ENCODE assay signal across 13 mouse cellular contexts in genomic region chr3:21638886-21639285, GRCm38 (mm10).
DNase-seq lines count a peak whose midpoint lies in the region; ATAC-seq and TF ChIP-seq lines count a peak whose summit lies in the region.
"Had no signal": no experiment of that assay in that cellular context is flagged by ENCODE, and none has a peak within 500 bp of the region (broad histone marks: within the 10 kb centered on the region; RNA-seq: fewer than 3 reads in every experiment).

No protein-coding gene starts in this region.

- no peaks in the 10 kb centered on the region for H3K4me1 ChIP-seq in kidney, embryonic 16.5 days (ENCODE audit: insufficient read depth, low read length)
- H3K4me1 ChIP-seq in kidney, adult 2 months (ENCODE audit: control insufficient read depth, insufficient read depth, low read length): no peaks in the 10 kb centered on the region
- H3K4me1 ChIP-seq in cerebellum, adult 2 months (ENCODE audit: control insufficient read depth, insufficient read depth, low read length): peaks cover 11% of the 10 kb centered on the region; the same call in 1 of the 2 replicates
- peaks cover 5% of the 10 kb centered on the region for H3K4me1 ChIP-seq in stomach, embryonic 15.5 days
- peaks cover 5% of the 10 kb centered on the region; the same call in 1 of the 2 replicates for H3K4me1 ChIP-seq in lung, postnatal 0 days (ENCODE audit: insufficient read depth, low read depth, low read length)

- no peak for TF ChIP-seq CTCF in kidney, adult 2 months (conservative IDR thresholded peaks at IDR 0.05; ENCODE audit: insufficient read depth, insufficient read length, low read depth, low read length)
- TF ChIP-seq CTCF in cerebellum, adult 2 months (IDR thresholded peaks at IDR 0.05; ENCODE audit: borderline replicate concordance, insufficient read depth, low read depth, low read length): no peak
- no peak for TF ChIP-seq CTCF in lung, postnatal 0 days (IDR thresholded peaks at IDR 0.05)

- no peaks in the 10 kb centered on the region for H3K36me3 ChIP-seq in kidney, embryonic 16.5 days (ENCODE audit: insufficient read depth, low read length)
- no peaks in the 10 kb centered on the region for H3K36me3 ChIP-seq in kidney, adult 2 months (ENCODE audit: control insufficient read depth, insufficient read depth, low read length)
- no peaks in the 10 kb centered on the region for H3K36me3 ChIP-seq in stomach, embryonic 15.5 days
- H3K36me3 ChIP-seq in lung, postnatal 0 days (ENCODE audit: insufficient read depth, low read length): no peaks in the 10 kb centered on the region

- H3K4me2 ChIP-seq in kidney, embryonic 16.5 days (replicated peaks; ENCODE audit: low read depth, low read length): no peak overlapping the region
- no peak overlapping the region for H3K4me2 ChIP-seq in stomach, embryonic 15.5 days
- no peak overlapping the region for H3K4me2 ChIP-seq in lung, postnatal 0 days (replicated peaks; ENCODE audit: low read depth, low read length)
- H3K4me2 ChIP-seq: liver, embryonic 11.5 days had no signal

- no peak for DNase-seq in kidney, adult 2 months
- DNase-seq in cerebellum, adult 2 months: peak; percentile 56 to 75
- no peak for DNase-seq in testis, postnatal 14 days (ENCODE audit: low spot score)
- no peak for DNase-seq in lung, postnatal 0 days (ENCODE audit: low spot score)
- DNase-seq: heart, adult 11 months; heart, postnatal 4 days; right cerebral cortex, postnatal 14 days had no signal

- no peak for TF ChIP-seq POLR2A in kidney, adult 2 months (IDR thresholded peaks at IDR 0.05; ENCODE audit: low read depth, low read length)
- no peak for TF ChIP-seq POLR2A in cerebellum, adult 2 months (IDR thresholded peaks at IDR 0.05; ENCODE audit: borderline replicate concordance, insufficient read depth, low read length)

- no peak for ATAC-seq in kidney, embryonic 16.5 days (ENCODE audit: low FRiP score, low TSS enrichment)
- peak; percentile 74 for ATAC-seq in cerebellum, adult (ENCODE audit: insufficient number of reproducible peaks, low FRiP score, low TSS enrichment)
- ATAC-seq in stomach, embryonic 15.5 days (ENCODE audit: insufficient read depth, low FRiP score, low read depth): no peak
- ATAC-seq in lung, postnatal 0 days: no peak

- H3K9me3 ChIP-seq in kidney, embryonic 16.5 days (ENCODE audit: low read length): 0 out of 2 replicates have a peak, but pooled peaks cover 2% of the 10 kb centered on the region
- no peaks in the 10 kb centered on the region for H3K9me3 ChIP-seq in stomach, embryonic 15.5 days
- H3K9me3 ChIP-seq in lung, postnatal 0 days (ENCODE audit: low read length): no peaks in the 10 kb centered on the region

- no peak for TF ChIP-seq EP300 in lung, postnatal 0 days (IDR thresholded peaks at IDR 0.05)

- no peak overlapping the region for H3K4me3 ChIP-seq in kidney, embryonic 16.5 days (ENCODE audit: low read length)
- H3K4me3 ChIP-seq in kidney, adult 2 months (ENCODE audit: insufficient read depth, low read depth, low read length): no peak overlapping the region
- no peak overlapping the region for H3K4me3 ChIP-seq in cerebellum, adult 2 months (replicated peaks; ENCODE audit: insufficient read depth, low read depth, low read length)
- H3K4me3 ChIP-seq in stomach, embryonic 15.5 days (replicated peaks): no peak overlapping the region
- no peak overlapping the region for H3K4me3 ChIP-seq in lung, postnatal 0 days (ENCODE audit: low read depth, low read length)

- no peak overlapping the region for H3K9ac ChIP-seq in kidney, embryonic 16.5 days (replicated peaks; ENCODE audit: low read length)
- no peak overlapping the region for H3K9ac ChIP-seq in stomach, embryonic 15.5 days
- H3K9ac ChIP-seq in lung, postnatal 0 days (replicated peaks; ENCODE audit: low read depth): no peak overlapping the region

- peak overlapping the region; percentile 8; the same call in 1 of the 2 replicates for H3K27ac ChIP-seq in kidney, embryonic 16.5 days (ENCODE audit: low read length)
- no peak overlapping the region for H3K27ac ChIP-seq in kidney, adult 2 months (ENCODE audit: insufficient read depth, low read depth, low read length)
- H3K27ac ChIP-seq in cerebellum, adult 2 months (ENCODE audit: insufficient read depth, low read length): no peak overlapping the region
- peak overlapping the region; percentile 31; the same call in 1 of the 2 replicates for H3K27ac ChIP-seq in stomach, embryonic 15.5 days
- H3K27ac ChIP-seq in lung, postnatal 0 days (ENCODE audit: low read length): no peak overlapping the region
- H3K27ac ChIP-seq: kidney, postnatal 0 days; macrophage had no signal

- 78% methylated on average over 5 of the region's 5 CpGs for WGBS in kidney, embryonic 16.5 days
- WGBS in kidney, adult 2 months: 71% methylated on average over 5 of the region's 5 CpGs
- 14% methylated on average over 5 of the region's 5 CpGs for WGBS in cerebellum, adult 2 months
- 85% methylated on average over 5 of the region's 5 CpGs for WGBS in stomach, embryonic 15.5 days
- WGBS in lung, postnatal 0 days: 76% methylated on average over 5 of the region's 5 CpGs

- H3K27me3 ChIP-seq in kidney, embryonic 16.5 days (ENCODE audit: insufficient read depth, low read length): no peaks in the 10 kb centered on the region
- no peaks in the 10 kb centered on the region for H3K27me3 ChIP-seq in kidney, adult 2 months (replicated peaks; ENCODE audit: control insufficient read depth, insufficient read depth, low read length)
- no peaks in the 10 kb centered on the region for H3K27me3 ChIP-seq in cerebellum, adult 2 months (ENCODE audit: control insufficient read depth, insufficient read depth, low read length)
- no peaks in the 10 kb centered on the region for H3K27me3 ChIP-seq in stomach, embryonic 15.5 days (replicated peaks)
- H3K27me3 ChIP-seq in lung, postnatal 0 days (replicated peaks; ENCODE audit: insufficient read depth, low read length): no peaks in the 10 kb centered on the region

Comparison
In these comparisons a context has a peak if more than half of its experiments do, and no peak if none do; other contexts are left out.
1. H3K27ac ChIP-seq: peak in kidney, embryonic 16.5 days (single experiment) and stomach, embryonic 15.5 days (single experiment); none in kidney, adult 2 months (single experiment), cerebellum, adult 2 months (single experiment) and lung, postnatal 0 days (single experiment).
2. DNase-seq: peak in cerebellum, adult 2 months (2 of 2); none in kidney, adult 2 months (single experiment), testis, postnatal 14 days (single experiment) and lung, postnatal 0 days (single experiment).